Mouse (Mus musculus): ENCODE data around the gene Rab40c.

DNA sequence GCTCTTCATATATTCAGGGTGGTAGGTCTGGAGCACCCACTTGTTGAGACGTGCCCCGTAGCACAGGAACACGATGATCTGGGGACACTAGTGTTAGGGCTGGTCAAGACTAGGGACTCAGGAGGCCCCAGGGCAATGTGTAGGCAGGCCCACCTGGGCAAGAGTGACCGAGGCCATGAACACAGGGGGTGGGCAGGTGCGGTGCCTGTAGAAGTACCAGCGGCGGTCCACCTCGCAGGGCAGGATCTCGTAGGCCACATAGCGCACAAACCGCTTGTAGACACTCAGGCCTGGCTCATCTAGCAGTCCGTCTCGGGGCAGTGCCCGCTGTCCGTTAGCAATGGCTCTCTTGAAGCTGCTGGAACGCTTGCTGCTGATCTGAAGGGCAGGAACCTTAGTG lies 83.7 kb downstream of the Rab40c start:
- no peak for TF ChIP-seq CTCF (IDR thresholded peaks at IDR 0.05; ENCODE audit: low read depth)
- no peak for TF ChIP-seq EP300 (IDR thresholded peaks at IDR 0.05; ENCODE audit: low read depth)

Measured in heart, postnatal 0 days (tissue).